Mouse (Mus musculus): Measurements from ENCODE around the gene Nfib.

DNA sequence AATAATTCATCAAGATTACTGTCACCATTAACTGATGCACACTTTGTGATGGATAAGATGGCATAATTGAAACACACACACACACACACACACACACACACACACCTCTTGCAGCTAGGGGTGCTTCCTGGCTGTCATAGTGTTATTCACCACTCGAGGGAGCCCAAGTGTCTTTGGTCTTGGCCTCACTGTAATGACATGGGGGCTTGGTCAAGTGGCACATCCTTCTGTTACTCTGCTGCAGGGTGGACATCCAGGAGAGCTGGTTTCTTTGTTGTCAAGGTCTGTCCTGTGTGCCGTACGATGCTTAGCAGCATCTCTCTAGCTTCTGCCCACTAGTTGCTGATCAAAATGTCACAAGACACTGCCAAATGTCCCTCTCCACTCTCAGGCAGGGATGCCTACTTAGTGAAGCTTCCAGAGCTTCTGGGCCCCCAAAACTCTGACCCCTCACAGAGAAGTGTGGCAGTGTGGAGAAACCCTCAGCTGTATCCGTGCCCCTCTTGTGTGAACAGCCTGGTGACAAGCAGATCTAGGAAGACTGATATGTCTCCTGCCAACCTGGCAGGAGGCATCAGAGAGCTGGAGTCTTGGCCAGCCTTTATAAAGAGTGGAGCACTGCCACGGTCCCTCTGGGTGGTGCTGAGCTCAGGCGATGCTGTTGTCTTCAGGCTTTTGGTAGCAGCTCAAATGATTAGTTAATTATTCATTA lies 62.4 kb downstream of the Nfib start:
- no peak for TF ChIP-seq POLR2A (IDR thresholded peaks at IDR 0.05; ENCODE audit: borderline replicate concordance, extremely low read depth, low read depth, low read length)
- 0 out of 2 replicates have a peak, but pooled peaks have one; percentile 21 for TF ChIP-seq CTCF (IDR thresholded peaks at IDR 0.05; ENCODE audit: insufficient read depth, low read length)

Data from lung, adult 2 months (tissue).